Mouse (Mus musculus) cerebellum, postnatal 25 days (tissue): ENCODE data around the gene Zmynd15.
"Not testable (repeated sequence)": the region's sequence is repeated elsewhere in the genome, so short reads cannot be mapped to it uniquely, and the experiment has no call there.

Source experiments
- DNase-seq, 2 experiments: peaks; one replicate each; pipeline ENCODE4 v3.0.0; 2021; ENCODE audit warnings: mixed read lengths in 2 of 2

Zmynd15 gene

GRCm38 (mm10) chr11:70450926-70451325 lies 8.3 kb upstream of the Zmynd15 start:
- DNase-seq: peak in 1 of 2 experiments; percentile 27

GRCm38 (mm10) chr11:70451797-70452498 lies 7.3 kb upstream of the Zmynd15 start, which contains the start of gene Med11:
Gene Med11 (plus strand): TSS chr11:70451919.
- peak; percentile 98 for DNase-seq

GRCm38 (mm10) chr11:70453261-70454044 lies 5.8 kb upstream of the Zmynd15 start:
- DNase-seq: peak in 1 of 2 experiments; percentile 9

GRCm38 (mm10) chr11:70459601-70460101 lies 418 bp downstream of the Zmynd15 start, which contains the start of gene Cxcl16:
Gene Cxcl16 (minus strand): TSS chr11:70459984.
- DNase-seq: peak; percentile 20 to 26

GRCm38 (mm10) chr11:70463970-70464369 lies 4.7 kb downstream of the Zmynd15 start:
- DNase-seq: no peak

GRCm38 (mm10) chr11:70465211-70465610 lies 6.0 kb downstream of the Zmynd15 start:
- no peak for DNase-seq

- DNase-seq: peak; percentile 55 to 64
Observed at GRCm38 (mm10) chr11:70465824-70466223, 6.6 kb downstream of the Zmynd15 start.

GRCm38 (mm10) chr11:70467902-70468619 lies 8.8 kb downstream of the Zmynd15 start:
- no peak for DNase-seq

GRCm38 (mm10) chr11:70469764-70470163 lies 10.5 kb downstream of the Zmynd15 start:
- no peak for DNase-seq

GRCm38 (mm10) chr11:70472716-70473115 lies 13.5 kb downstream of the Zmynd15 start:
- DNase-seq: no peak

- not testable (repeated sequence) for DNase-seq
Observed at GRCm38 (mm10) chr11:70473291-70473690, 14.1 kb downstream of the Zmynd15 start.

- no peak for DNase-seq
Observed at GRCm38 (mm10) chr11:70474872-70475534, 15.8 kb downstream of the Zmynd15 start.

GRCm38 (mm10) chr11:70485498-70485897 lies 26.3 kb downstream of the Zmynd15 start:
- no peak for DNase-seq

GRCm38 (mm10) chr11:70487816-70488215 lies 28.6 kb downstream of the Zmynd15 start:
- no peak for DNase-seq

- no peak for DNase-seq
Observed at GRCm38 (mm10) chr11:70489138-70489537, 29.9 kb downstream of the Zmynd15 start.

GRCm38 (mm10) chr11:70489684-70490083 lies 30.5 kb downstream of the Zmynd15 start:
- no peak for DNase-seq

GRCm38 (mm10) chr11:70499566-70500475 lies 40.6 kb downstream of the Zmynd15 start:
- peak in 1 of 2 experiments; percentile 20 for DNase-seq

- no peak for DNase-seq
Observed at GRCm38 (mm10) chr11:70500476-70500812, 41.2 kb downstream of the Zmynd15 start.

- DNase-seq: no peak
Observed at GRCm38 (mm10) chr11:70502018-70502417, 42.8 kb downstream of the Zmynd15 start.

GRCm38 (mm10) chr11:70504970-70505369 lies 45.7 kb downstream of the Zmynd15 start, which contains the start of gene Tm4sf5:
Gene Tm4sf5 (plus strand): TSS chr11:70505244.
- DNase-seq: no peak

GRCm38 (mm10) chr11:70506385-70506784 lies 47.2 kb downstream of the Zmynd15 start:
- DNase-seq: peak; percentile 27 to 63
